Mouse (Mus musculus) embryo, embryonic 10 days (tissue): ENCODE measurements around the gene Cog2.

Experiments
- DNase-seq: peaks from one replicate; pipeline ENCODE4 v3.0.0-alpha.2; 2015; ENCODE audit warnings: low spot score

Gene Cog2

DNA sequence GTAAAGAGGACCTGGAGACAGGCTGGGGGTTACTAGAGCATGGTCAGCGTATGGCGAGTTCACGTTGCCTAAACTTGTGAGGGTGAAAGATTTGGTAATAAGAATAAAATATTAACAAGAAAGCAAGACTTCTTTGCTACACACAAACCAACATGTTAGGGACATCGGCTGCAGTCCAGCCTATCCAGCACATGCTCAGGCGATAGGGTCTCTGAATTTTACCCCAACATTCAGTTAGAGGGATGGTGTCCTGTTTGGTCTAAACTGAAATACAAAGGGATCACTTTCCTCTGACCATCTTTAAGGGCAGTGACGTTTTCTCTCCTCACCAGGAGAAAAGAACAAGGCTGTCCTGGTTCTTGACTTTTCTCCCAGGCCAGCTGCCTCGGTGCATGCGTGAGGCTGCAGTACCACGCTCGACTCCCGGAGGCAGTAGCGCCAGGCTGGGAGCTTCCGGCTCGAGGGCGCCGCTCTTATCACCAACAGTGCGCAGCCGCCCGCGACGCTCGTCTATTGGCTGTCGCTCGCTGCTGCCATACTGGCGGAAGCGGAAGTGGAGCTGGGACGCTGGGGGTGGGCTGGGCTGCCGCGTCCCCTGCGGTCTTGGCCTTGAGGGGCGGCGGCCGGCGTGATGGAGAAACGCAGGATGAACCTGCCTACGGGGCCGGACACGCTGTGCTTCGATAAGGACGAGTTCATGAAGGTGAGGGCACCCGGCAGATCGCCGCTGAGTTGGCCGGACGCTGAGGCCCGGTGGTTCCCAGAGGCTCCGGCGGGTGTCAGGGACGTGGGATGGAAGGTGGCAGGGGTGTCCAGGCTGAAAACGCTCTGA is at the start of gene Cog2:
Cog2 (plus strand) TSS at position 519 of the 832 bp plus-strand sequence.
- peak; percentile 98 for DNase-seq

DNA sequence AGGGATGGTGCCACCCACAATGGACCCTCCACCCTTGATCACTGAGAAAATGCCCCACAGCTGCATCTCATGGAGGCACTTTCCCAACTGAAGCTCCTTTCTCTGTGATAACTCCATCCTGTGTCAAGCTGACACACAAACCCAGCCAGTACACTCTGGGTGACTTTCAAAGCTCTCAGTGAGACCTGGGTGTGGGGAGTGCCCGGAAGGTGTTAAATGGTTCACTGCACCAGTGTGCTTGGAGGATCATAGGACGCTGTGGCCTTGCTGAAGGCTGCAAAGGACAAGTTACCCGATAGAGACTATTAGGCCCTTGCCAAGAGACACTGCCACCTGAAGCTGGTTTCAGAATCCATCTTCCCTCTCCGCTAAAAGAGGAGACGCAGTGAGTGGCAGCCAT is 44.9 kb upstream of the Cog2 start:
- DNase-seq = no peak

DNA sequence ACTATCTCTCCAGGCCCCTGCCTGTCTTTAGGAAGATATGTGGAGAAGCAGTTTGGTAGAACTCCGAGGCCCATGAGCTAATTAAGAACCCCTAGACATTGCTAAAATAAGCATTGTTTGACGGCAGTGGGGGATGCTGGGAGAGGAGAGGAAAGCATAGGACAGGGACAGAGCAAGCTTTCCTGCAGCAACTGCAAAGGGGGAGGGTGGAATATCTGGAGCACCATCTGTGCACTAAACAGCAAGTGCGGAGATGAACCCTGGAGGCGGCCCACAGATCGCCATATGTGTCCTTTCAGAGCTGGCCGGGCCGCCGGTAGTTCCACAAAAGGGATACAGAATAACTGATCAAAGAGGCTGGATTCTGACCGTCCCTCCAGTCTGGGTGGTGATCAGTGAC is 43.9 kb upstream of the Cog2 start:
- peak; percentile 16 for DNase-seq

DNA sequence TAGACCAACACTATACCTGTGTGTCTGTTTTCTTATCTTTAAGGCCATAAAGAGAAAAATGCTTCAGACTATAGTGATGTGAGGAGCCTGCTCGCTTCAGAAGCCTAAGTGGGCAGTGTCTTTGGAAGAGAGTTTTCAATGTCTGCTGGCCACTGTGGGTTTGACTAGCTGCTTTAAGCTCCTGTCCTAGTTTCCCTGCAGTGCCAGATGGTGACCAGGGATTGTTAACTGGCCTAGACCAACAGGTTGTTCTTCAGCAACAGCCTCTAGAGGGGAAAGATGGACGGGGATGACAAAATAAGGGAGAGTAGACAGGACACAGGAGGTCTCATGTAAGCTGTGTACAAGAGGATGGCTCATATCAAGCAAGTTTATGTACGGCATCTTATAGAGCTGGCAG is 41.3 kb upstream of the Cog2 start:
- no peak for DNase-seq

DNA sequence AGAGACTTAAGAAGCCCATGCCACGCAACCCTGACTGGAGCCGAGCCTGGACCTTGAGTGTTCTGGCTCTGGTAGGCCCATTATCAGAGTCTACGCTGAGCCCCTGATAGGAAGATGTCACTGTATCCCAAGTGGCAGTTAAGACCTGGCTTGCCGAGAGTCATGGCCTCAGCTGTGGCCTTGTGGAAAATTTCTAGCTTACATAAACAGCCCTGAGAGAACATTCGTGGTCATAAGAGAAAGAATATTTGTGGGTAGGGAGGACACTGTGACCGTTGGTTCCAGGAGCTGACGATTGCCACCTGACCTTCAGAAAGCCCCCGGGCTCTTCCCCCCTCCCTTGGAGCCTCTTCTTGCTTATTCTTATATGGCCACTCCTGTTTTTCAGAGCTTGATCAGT is 40.2 kb upstream of the Cog2 start:
- DNase-seq = no peak

DNA sequence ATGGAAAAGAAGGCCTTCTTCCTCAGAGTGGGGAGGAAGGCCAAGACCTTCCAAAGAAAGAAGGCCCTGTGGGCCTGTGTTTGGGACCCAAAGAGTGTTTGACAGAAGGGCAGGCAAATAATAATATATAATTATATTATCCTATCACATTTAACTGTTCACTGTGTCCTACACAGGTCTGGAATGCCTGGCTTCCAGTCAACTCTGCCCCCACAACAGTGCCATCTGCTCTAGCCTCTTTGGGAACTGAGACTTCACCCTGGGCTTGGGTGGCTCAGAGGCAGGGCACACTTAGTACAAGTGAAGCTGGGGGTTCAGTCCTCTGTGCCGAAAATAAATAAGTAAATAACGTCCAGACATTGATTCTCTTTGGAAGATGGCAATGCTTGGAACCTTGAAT is 37.8 kb upstream of the Cog2 start:
- DNase-seq = no peak

DNA sequence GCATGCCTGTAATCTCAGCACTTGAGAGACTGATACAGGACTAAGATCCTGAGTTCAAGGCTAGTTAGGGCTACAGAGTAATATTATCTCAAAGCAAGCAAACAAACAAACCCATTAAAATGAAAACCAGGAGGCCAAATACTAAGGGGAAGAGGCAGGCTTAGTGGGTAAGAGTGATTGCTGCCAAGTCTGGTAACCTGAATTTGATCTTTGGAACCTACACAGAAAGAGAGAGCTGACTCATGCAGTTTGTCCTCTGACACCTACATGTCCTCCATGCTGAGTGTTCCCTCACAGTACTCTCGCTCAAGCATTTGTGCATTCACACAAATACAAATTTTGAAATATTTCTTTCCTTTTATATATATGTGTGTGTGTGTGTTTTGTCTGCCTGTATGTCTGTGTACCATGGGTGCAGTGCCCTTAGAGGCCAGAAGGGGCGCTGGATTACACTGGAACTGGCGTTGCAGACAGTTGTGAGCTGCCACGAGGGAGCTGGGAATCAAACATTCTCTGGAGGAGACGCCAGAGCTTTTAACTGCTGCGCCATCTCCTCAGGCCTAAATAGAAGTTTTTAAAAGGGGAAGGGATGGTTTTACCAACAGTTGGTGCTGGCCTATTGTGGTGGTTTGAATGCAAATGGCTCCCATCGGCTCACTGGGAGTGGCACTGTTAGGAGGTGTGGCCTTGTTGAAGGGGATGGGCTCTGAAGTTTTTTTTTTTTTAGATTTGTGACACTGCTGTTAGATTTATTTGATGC is 37.0 kb upstream of the Cog2 start:
- DNase-seq = no peak

DNA sequence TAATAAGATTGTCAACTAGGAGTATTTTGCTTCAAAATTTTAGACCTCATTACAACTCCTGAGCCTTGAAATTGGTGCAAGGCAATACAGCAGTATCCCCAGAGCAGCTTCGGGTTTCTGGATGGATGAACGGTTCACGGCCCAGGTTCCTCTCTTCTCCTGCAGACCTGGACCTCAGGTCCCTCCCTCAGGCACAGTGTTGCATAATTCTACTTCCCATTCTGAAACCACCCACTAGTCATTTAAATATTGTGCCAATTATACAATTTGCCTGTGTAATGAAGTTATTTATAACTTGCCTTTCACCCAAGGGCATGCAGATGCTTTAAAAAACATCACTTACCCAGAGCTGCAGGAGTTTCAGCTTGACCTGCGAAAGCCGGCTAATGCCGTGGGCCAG is 31.3 kb upstream of the Cog2 start:
- DNase-seq = no peak

DNA sequence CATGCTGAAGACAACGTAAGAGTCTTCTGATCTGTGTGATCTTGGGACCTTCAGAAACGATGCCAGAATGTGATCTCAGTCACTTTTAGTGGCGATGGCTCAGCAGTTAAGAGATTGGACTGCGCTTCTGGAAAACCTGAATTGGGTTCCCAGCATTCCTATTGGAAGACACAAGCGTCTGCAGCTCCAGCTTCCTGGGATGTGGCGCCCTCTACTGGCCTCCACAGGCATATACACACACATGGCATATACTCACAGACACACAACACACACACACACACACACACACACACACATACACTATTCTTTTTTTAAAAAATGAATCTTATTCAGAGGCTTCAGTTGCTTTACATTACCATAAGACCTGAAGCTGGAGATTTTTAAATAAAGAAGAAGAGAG is 30.8 kb upstream of the Cog2 start:
- no peak for DNase-seq

DNA sequence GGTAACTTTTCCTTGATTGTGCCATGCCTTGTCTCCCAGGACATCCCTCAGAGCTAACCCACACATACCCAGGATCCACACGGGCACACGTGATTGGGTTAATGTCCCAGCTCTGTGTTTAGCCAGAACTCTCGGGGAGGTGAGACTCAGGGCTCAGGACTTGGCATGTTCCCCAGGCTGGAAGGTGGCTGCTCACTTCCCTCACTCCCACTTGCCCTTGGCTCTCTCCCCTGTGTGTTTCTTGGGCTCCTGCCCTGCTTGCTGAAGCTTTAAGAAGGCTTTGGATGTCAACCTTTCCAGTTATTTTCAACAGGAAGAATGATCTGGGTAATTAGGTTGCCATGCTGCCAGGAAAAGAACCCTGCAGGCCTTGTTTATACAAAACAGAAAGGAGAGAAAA is 26.2 kb upstream of the Cog2 start:
- DNase-seq = no peak

DNA sequence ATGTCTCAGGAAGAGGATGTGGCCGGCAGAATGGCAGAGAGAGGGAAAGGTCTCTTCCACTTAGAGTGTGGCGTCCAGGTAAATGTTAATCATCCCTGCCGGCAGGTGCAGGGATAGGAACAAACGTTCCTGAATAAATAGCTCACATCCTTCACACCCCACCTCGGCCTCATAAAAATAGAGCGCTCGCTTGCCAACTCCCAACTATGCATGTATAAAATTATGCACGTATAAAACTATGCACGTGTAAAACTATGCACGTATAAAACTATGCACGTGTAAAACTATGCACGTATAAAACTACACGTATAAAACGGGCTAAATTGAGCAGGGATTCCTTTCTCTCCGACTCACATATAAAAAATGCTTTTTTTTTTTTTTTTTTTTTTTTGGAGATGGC is 25.6 kb upstream of the Cog2 start:
- no peak for DNase-seq

DNA sequence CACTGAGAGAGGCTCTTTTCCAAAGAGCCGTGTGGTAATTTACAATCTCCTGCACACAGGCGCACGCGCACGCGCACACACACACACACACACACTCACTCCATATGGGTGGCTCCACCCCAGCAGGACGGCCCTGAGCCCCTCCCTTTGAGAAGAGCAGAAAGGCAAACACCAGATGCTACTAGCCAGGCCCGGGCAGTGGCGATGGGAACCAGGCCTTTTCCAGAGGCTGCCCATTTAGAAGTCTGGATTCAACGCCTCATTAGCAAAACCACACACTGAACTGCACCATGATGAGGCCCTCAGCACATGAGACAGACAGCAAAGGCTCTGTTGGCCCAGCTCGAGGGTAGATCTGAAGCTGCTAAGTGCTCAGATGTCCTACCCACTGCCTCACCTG is 24.9 kb upstream of the Cog2 start:
- peak; percentile 21 for DNase-seq

DNA sequence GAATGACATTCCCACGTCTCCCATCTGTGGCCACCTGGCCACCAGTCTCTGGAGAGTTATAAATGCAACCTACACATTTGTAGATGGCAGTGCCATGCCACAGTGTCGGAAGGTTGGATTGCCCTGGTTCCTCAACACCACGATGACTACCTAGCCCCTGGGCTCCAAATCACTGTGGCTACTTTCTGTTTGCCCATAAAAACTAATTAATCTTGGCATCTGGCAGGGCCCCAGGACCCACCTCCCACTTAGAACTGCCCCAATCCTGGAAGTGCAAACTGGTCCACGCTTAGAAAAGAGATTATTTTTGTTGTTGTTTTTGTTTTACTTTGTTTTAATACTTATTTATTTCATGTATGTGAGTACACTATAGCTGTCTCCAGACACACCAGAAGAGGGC is 24.3 kb upstream of the Cog2 start:
- no peak for DNase-seq

DNA sequence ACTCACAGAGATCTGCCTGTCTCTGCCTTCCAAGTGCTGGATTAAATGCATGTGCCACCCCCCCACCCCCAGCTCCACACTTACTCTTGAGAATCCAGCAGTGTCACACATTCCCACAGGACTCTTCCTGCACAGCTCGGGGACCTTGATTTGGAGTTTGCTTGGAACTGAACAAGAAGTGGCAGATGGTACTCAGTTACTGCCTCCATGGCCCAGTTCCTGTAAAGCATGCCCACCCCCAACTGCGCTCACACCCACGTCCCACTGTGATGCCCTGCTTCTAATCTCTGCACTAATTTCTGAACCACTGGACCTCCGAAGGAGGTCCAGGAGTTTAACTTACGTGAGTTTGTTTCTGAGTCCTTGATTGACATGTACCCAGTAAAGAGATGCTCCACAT is 23.7 kb upstream of the Cog2 start:
- DNase-seq = no peak

DNA sequence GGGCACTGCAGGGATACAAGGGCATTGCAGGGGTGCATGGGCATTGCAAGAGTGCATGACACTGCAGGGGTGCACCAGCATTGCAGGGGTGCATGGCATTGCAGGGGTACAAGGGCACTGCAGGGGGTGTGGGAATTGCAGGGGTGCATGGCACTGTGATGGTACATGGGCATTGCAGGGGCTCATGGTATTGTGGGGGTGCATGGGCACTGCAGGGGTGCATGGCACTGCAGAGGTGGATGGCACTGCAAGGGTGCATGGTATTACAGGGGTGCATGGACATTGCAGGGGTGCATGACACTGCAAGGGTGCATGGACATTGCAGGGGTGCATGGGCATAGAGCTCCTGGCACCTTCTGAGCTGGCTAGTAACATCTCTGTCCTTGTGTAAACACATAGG is 22.2 kb upstream of the Cog2 start:
- DNase-seq = no peak

DNA sequence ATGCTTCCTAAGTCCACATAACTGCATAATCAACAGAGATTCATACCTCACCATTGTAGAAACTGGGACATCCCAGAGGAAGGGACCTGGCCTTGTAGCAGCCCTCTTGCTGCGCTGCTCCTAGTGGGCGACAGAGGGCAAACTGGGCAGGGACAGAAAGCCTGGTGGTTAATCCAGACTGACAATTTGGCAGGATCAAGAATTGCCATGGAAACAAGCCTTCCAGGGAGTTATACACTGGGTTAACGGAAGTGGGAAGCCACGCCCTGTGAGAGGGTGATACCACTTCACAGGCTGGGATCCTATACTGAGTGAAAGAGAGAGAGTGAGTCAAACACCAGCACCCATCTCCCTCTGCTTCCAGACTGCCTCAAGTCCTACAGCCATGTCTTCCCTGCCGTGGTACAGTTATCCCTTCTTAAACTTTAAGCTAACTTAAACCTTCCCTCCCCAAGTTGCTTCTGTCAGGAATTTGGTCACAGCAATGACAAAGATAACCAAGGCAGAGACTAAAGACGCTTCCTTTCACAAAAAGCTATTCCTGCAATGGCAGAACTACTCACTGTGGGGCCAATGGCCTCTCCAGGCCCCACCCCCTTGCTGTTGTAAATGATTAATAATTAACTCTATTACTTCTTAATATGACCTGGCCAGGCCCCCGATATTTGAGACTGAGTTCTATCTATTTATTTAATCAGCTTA is 21.2 kb upstream of the Cog2 start:
- DNase-seq = no peak

DNA sequence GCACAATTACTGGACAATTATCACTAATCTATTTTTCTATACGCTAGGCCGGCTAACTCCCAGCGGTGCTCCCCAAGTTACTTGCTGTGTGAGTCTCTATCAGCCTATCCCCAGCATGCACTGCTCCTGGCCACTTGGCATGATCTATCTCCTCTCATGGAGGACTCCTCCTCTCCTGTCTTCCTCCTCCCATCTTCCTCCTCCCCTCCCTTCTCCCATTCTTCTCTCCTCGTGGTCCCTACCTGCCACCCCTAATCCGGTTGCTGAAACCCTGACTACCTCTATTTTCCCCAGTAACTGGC is 20.7 kb upstream of the Cog2 start:
- DNase-seq = no peak

DNA sequence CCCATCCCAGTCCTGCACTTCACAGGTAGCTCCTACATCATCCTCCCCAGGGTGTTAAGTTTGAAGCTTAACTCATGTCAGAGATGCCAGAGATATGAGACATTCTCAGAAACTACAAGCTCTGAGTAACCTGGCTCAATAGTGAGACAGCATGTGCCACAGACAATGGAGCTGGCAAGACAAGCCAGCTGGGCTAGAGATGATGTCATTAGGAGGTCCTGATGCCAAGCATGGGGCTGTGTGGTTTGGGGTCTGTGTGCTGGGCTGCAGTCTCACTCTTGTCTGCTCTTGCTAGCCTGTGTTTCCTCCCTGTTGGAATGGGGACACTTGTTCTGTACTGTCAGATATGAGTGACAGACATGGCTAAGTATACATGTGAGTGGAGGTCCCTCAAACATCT is 14.9 kb upstream of the Cog2 start:
- DNase-seq = no peak

DNA sequence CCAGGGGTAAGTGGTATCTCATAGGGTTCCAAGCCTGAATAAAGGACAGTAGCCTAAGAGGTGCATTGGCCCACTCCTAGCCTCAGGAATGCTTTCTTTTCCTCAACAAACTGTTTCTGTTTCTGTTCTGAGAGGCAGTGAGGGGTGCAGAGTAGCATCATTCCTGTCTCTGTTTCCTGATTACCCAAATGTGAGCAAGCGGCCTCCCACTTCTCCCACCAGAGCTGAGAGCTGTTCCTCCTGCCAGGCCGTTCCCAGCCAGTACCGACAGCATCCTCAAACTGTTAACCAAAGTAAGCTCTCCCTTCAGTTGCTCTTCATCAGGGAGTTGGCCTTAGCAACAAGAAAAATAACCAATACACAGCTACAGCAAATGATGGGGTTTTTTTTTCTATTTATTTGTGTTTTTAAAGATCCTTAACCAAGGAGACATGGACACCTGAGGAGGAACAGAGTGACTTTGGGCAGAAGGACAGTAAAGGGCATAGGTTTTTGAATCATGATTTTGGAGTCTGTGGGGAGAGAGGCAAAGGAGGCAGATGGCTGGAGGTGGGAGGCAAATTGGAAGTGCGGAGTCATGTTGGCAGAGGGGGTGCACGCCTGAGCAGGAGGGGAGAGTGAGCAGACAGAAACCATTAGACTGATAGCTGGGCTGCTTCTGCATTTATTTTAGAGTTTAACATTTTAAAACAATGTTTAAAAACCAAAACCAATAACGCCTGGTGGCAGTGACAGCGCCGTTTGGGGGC is 12.8 kb upstream of the Cog2 start:
- DNase-seq = no peak

DNA sequence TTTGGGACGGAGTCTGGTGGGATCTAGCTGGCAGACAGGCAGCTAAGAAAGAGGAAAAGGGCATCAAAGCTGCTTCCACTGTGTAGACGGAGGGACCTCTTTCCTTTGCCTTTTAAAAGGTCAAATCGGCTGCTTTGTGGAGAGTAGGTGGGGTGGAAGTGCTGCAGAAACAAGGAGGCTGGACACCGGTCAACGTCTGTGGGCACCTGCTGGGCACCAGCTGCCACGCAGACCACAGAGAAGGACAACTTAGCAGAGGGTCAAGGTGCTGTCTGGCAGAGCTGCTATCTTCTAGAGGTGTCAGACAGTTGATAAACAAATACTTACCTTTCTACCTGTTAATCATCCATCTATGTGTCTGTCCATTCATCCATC is 12.3 kb upstream of the Cog2 start:
- DNase-seq = no peak

DNA sequence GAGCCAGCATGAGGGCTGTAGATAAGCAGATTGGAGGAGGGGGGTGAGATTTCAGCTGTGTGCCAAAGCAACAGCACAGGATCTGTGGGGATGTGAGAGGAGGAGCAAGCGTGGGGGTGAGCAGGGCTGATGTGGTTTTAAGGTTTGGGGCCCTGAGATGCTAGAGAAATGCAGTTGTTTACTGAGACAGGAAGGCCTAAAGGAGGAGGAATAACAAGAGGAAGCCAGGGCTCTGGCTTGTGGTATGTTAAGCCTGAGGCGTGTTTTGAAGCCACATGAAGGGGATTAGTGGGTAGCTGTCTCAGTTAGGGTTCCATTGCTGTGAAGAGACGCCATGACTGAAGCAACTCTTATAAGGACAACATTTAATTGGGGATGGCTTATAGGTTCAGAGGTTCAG is 11.4 kb upstream of the Cog2 start:
- no peak for DNase-seq

DNA sequence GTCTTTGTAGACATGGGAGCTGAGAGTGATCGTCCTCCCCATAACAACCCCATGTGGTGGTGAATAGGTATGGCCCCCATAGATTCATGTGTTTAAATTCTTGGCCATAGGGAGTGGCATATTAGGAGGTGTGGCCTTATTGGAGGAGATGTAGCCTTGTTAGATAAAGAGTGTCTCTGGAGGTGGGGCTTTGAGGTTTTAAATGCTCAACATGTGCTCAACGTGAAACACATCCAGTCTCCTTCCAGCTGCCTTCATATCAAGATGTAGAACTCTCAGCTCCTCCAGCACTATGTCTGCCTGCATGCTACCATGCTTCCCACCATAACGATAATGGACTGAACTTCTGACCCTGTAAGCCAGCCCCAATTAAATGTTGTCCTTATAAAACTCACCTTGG is 4.5 kb upstream of the Cog2 start:
- DNase-seq = no peak

DNA sequence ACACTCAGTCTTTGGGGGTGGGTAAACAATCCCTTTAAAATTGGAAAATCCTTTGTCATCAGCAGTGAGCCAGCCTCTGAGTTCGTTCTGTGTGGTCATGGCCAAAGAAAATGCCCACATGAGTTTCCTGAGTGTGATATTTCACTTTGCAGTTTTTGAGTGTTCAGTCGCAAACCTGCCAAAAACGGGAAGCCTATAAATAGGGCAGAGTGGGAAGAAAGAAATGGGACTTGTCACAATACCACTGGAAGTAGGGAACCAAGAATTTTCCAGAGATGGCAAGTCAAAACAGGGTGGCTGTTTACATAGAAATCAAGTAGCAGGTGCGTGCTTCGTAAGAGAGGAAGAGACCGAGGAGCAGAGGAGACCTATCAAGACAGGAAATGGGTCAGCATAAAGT is 4.0 kb upstream of the Cog2 start:
- DNase-seq = no peak
